Mouse (Mus musculus): ENCODE measurements around the gene Doc2g. TPM values are rescaled to one million over a fixed set of nuclear protein-coding genes. Genes with fewer than 3 reads are reported as not detected.

Doc2g gene
- polyA plus RNA-seq, 2 experiments from 2014 or later: 0.45 to 1.5 TPM

- ATAC-seq: no peak
These were observed 52.3 kb downstream of the Doc2g start for GRCm38 (mm10) chr19:4055216-4055946.

- ATAC-seq: no peak
These were observed 53.0 kb downstream of the Doc2g start for GRCm38 (mm10) chr19:4055947-4056693.

Other genes with a start within 250 kb of the Doc2g start
- 10 to 100 TPM; 25.0 to 32.4 TPM for gene Kmt5b, start 235.9 kb upstream of the Doc2g start, polyA plus RNA-seq (2017; shearing (Covaris generic))
- 1 to 10 TPM; 3.0 to 3.2 TPM for gene Chka, start 151.5 kb upstream of the Doc2g start, polyA plus RNA-seq (2017; shearing (Covaris generic))
- 10 to 100 TPM; 36.2 to 70.0 TPM for gene Tcirg1, start 96.2 kb upstream of the Doc2g start, polyA plus RNA-seq (2017; shearing (Covaris generic))
- gene Ndufs8, start 90.5 kb upstream of the Doc2g start, polyA plus RNA-seq (2017; shearing (Covaris generic)): 100 to 1,000 TPM; 262 to 298 TPM
- under 1 TPM in 1 of 2 experiments, not detected in 1; 0.83 TPM for gene Aldh3b1, start 73.5 kb upstream of the Doc2g start, polyA plus RNA-seq (2017; shearing (Covaris generic))
- gene Unc93b1, start 68.1 kb upstream of the Doc2g start, polyA plus RNA-seq (2017; shearing (Covaris generic)): 10 to 100 TPM; 17.1 to 21.8 TPM
- gene Aldh3b3, start 44.7 kb upstream of the Doc2g start, polyA plus RNA-seq (2017; shearing (Covaris generic)): not detected
- not detected for gene Aldh3b2, start 31.0 kb upstream of the Doc2g start, polyA plus RNA-seq (2017; shearing (Covaris generic))
- gene Acy3, start 16.7 kb upstream of the Doc2g start, polyA plus RNA-seq (2017; shearing (Covaris generic)): 1 to 10 TPM; 1.2 to 1.6 TPM
- gene Tbx10, start 10.6 kb upstream of the Doc2g start, polyA plus RNA-seq (2017; shearing (Covaris generic)): not detected
- gene Nudt8, start 2.7 kb upstream of the Doc2g start, polyA plus RNA-seq (2017; shearing (Covaris generic)): 10 to 100 TPM; 17.3 to 17.8 TPM
- gene Gm49405, start 2.7 kb upstream of the Doc2g start, polyA plus RNA-seq (2017; shearing (Covaris generic)): under 1 TPM; 0.19 to 0.42 TPM
- 100 to 1,000 TPM; 129 to 134 TPM for gene Ndufv1, start 9.5 kb downstream of the Doc2g start, polyA plus RNA-seq (2017; shearing (Covaris generic))
- 100 to 1,000 TPM; 481 to 485 TPM for gene Gstp1, start 34.7 kb downstream of the Doc2g start, polyA plus RNA-seq (2017; shearing (Covaris generic))
- 10 to 100 TPM; 11.1 to 23.5 TPM for gene Gstp2, start 42.7 kb downstream of the Doc2g start, polyA plus RNA-seq (2017; shearing (Covaris generic))
- 100 to 1,000 TPM; 202 to 218 TPM for gene Gstp3, start 56.3 kb downstream of the Doc2g start, polyA plus RNA-seq (2017; shearing (Covaris generic))
- gene Cabp2, start 78.3 kb downstream of the Doc2g start, polyA plus RNA-seq (2017; shearing (Covaris generic)): not detected
- gene Cdk2ap2, start 93.9 kb downstream of the Doc2g start, polyA plus RNA-seq (2017; shearing (Covaris generic)): 100 to 1,000 TPM; 372 to 419 TPM
- 10 to 100 TPM; 89.9 to 91.4 TPM for gene Pitpnm1, start 96.7 kb downstream of the Doc2g start, polyA plus RNA-seq (2017; shearing (Covaris generic))
- 100 to 1,000 TPM; 171 to 215 TPM for gene Aip, start 122.5 kb downstream of the Doc2g start, polyA plus RNA-seq (2017; shearing (Covaris generic))
- gene Gpr152, start 136.5 kb downstream of the Doc2g start, polyA plus RNA-seq (2017; shearing (Covaris generic)): not detected
- gene Cabp4, start 140.7 kb downstream of the Doc2g start, polyA plus RNA-seq (2017; shearing (Covaris generic)): 1 to 10 TPM; 1.1 to 1.4 TPM
- gene Coro1b, start 145.3 kb downstream of the Doc2g start, polyA plus RNA-seq (2017; shearing (Covaris generic)): 100 to 1,000 TPM; 212 to 255 TPM
- 1,000 to 10,000 TPM; 1,013 to 1,027 TPM for gene Ptprcap, start 150.3 kb downstream of the Doc2g start, polyA plus RNA-seq (2017; shearing (Covaris generic))
- gene Rps6kb2, start 160.0 kb downstream of the Doc2g start, polyA plus RNA-seq (2017; shearing (Covaris generic)): 10 to 100 TPM; 21.9 to 25.0 TPM
- 1 to 10 TPM; 6.1 to 7.2 TPM for gene Carns1, start 172.2 kb downstream of the Doc2g start, polyA plus RNA-seq (2017; shearing (Covaris generic))
- 100 to 1,000 TPM; 548 to 733 TPM for gene Tbc1d10c, start 188.0 kb downstream of the Doc2g start, polyA plus RNA-seq (2017; shearing (Covaris generic))
- gene Ppp1ca, start 188.8 kb downstream of the Doc2g start, polyA plus RNA-seq (2017; shearing (Covaris generic)): 1,000 to 10,000 TPM in 1 of 2 experiments, 100 to 1,000 TPM in 1; 945 to 1,075 TPM
- gene Rad9a, start 198.3 kb downstream of the Doc2g start, polyA plus RNA-seq (2017; shearing (Covaris generic)): 10 to 100 TPM; 37.7 to 40.3 TPM
- 10 to 100 TPM; 19.7 to 29.7 TPM for gene Clcf1, start 210.9 kb downstream of the Doc2g start, polyA plus RNA-seq (2017; shearing (Covaris generic))
- gene AC109138.7, start 211.0 kb downstream of the Doc2g start, polyA plus RNA-seq (2017; shearing (Covaris generic)): not detected
- 100 to 1,000 TPM; 117 to 151 TPM for gene Pold4, start 228.6 kb downstream of the Doc2g start, polyA plus RNA-seq (2017; shearing (Covaris generic))